Mouse (Mus musculus) left cerebral cortex, postnatal 36 days (tissue): ENCODE results near the gene Ehd1. TPM values are rescaled to one million over a fixed set of nuclear protein-coding genes. Genes with fewer than 3 reads are reported as not detected.

Experiments
- DNase-seq, 2 experiments: peaks; one replicate each; pipeline ENCODE4 v3.0.0; 2021 to 2022; ENCODE audit warnings: low spot score in 2 of 2, mixed read lengths in 1 of 2
- intact Hi-C: fragments of 180-260 bp; cut with DNase I; formaldehyde crosslinking; loops from one replicate; pipeline ENCODE4 v1.15.1; 2025
- total RNA-seq, 2 experiments: library from RNA; stranded (reverse); gene quantifications; 2 replicates each; pipeline ENCODE4 v1.2.3; 2021

The Ehd1 gene
- total RNA-seq, 2 experiments from 2014 or later: 38.2 to 42.2 TPM

DNA sequence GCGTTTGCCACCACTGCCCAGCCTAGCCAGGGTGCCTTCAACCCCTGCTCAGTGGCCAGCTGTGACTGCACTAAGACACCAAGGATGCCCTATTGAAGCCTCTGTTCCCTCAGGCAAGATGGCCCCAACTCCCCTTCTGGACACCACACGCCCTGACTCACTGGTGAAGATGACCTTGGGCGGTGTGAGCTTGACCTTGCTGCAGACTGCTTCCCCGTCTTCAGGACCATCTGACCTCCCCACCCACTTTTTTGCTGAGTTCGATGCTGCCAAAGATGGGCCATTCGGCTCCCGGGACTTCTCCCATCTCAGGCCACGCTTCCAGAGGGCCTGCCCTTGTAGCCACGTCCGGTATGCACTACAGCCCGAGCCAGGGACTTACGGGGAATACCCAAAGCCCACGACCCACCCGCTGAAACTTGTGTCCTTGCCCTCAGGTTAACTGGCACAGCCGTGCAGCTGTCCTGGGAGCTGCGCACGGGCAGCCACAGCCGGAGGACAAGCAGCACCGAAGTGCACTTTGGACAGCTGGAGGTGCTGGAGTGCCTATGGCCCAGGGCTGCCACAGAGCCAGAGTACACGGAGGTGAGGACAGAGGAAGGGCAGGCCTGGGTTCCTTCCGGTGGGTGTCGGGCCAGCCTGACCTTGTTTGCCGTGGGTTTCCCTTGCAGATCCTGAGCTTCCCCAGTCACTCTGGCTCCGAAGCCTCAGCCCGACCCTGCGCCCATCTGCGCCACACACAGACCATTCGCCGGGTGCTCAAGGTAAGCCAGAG is 28.8 kb upstream of the Ehd1 start:
- no peak for DNase-seq
- intact Hi-C loops: loop anchor here (10.0 kb wide), 1 partner anchor 697 kb away; the partner anchor contains the start of genes Bad and Gpr137

DNA sequence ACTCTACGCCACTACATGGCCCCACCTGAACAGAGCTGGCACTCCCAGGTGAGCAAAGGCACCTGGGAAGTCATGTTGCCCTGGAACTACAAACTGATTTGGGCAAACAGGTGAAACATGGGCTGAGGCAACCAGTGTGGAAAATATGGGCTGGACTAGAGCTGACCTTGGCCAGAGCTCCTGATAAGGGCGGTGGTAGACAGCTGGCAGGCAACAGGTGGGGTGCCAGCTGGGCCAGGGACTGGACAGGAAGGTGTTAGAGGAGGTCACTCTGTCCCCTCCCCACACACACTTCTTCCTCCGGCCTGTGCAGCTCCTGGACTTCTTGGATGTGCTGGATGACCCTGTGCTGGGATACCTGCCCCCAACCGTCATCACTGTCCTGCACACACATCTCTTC is 23.5 kb upstream of the Ehd1 start:
- intact Hi-C loops: no loop called here
- DNase-seq: no peak

DNA sequence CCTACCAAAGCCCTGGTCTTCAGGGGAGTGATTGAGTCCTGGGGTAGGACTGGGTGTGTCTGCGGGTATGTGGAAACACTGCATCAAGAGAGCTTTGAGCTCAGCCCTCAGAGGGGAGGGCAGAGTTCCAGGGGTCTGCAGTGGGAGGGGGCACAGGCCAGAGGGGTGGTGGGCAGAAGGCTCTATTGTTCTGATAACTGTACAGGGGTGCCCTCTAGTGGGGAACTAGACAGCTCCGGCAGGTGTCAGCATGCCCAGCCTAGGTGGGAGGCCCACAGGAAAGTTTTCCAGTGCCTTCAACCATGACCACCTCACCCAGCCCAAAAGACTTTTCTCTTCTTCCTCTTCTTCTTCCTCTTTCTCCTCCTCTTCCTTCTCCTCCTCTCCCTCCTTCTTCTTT is 16.1 kb upstream of the Ehd1 start:
- intact Hi-C loops: no loop called here
- DNase-seq: no peak

DNA sequence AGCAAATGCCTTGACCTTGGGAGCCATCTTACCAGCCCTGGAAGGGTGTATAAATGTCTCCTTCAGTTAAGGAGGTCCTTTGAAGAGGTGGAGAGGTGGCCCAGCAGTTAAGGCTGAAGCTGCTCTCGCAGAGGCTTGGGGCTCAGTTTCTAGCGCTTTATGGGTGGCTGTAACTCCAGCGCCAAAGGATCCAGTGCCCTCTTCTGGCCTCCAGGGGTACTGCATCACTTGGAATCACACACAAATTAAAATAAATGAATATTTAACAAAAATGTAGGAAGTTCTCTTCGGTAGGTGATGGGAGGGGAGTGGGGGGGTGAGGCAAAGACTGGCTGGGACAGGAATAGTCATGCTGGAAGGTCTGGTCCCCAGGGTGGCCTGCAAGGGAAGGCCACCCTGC is 15.6 kb upstream of the Ehd1 start:
- no peak for DNase-seq
- intact Hi-C loops: no loop called here

DNA sequence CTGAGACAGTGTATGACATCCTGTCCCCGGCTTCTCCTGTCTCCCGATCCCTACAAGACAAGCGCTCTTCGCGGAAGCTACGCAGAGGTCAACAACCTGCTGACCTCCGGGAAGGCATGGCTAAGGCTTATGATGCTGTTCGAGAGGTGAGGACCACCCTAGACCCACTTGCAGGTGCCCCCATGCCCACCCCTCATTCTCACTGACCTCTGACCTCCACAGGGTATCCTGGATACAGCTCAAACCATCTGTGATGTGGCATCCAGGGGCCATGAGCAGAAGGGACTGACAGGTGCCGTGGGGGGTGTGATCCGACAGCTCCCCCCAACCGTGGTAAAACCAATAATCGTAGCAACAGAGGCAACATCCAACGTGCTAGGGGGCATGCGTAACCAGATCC is 15.1 kb upstream of the Ehd1 start:
- intact Hi-C loops: no loop called here
- DNase-seq: no peak

DNA sequence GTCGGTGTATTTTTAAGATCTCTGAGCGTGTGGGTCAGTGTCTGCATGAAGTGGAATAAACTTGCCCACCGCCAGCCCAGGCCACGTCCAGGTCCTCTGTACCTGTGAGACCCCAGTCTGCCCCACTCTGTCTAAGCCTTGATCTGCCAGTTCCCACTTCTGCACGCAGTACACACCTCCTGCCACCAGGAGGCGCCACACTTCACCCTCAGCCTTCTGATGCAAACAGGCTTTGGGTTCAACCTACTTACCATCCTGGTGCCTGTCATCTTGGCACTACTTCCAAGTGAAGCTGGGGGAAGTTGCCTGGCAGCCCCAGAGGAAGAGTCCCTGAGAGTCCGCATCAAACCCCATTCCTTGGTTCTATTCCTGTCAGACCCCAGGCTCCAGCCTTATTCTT is 14.3 kb upstream of the Ehd1 start:
- intact Hi-C loops: no loop called here

DNA sequence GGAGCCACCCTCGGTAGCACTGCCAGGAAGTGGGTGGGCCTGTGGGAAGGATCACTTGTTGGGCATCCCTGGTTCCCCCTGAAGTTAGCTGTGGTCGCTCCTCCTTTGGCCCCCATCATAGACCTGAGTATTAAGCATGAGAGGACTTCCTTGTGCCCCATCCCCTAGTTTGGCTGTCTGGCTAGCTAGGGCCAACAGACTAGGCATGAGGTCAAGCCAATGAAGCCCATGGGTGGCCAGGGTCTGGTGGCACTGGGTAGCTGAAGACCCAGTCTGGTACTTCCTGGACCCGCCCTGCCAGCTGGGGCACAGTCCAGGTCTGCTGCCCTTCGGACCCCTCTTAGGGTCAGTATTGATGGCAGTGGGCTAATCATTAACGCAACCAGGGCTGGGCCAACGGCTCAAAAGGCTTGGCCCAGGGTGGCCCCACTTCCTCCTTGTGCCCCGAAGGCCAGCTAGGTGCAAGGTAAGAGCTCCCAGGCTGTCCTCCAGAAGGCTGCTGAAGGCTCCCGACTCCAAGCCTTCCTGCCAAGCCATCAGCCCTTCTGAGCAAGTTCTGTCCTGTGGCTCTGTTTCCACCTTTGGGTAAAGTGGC is 13.6 kb upstream of the Ehd1 start:
- intact Hi-C loops: no loop called here
- DNase-seq: no peak

More for the DNA sequence above, 14.3 kb upstream of the Ehd1 start:
- peak in 1 of 2 experiments; percentile 45 for DNase-seq

DNA sequence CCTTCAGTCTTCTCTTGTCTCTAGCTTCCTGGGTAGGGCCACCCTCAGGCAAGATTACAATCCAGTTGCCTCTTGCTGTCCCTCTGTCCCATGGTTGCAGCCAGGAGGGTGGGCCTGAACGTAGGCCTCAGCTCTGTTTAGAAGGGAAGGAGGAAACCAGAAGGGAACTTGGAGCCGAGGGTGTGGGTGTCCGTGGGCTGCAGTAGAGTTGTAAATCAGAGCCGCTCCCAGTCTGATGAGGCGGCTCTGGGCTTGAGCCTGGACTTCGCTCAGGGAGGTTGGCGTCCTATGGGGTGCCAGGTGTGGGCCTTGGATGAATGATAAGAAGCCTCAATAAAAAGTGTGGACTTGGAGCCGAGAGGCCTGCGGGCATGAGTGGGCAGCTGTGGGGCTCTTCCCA is 12.3 kb upstream of the Ehd1 start:
- intact Hi-C loops: loop anchor here (2.0 kb wide), 1 partner anchor 67 kb away; no protein-coding TSS in a partner anchor
- DNase-seq: peak; percentile 36 to 52

DNA sequence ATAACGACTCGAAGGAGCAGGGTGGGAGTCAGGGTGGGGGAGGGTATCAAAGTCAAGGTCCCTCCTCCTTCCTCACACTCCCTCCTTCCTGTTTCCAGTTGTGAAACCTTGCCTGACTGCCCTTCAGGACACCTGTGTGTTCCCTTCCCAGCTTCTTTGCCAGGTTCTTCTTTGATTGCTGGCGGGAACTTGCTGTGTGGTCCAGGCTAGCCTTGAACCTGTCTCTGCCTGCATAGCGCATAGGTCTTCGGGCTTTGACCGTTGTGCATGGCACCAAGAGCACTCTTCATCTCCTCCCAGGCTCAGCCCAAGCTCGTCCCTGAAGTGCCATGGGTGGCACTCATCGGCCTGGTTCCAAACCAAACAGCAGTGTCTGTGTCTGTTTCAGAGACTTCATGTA is 11.6 kb upstream of the Ehd1 start:
- DNase-seq: no peak
- intact Hi-C loops: loop anchor here (2.0 kb wide), 1 partner anchor 66 kb away; no protein-coding TSS in a partner anchor

DNA sequence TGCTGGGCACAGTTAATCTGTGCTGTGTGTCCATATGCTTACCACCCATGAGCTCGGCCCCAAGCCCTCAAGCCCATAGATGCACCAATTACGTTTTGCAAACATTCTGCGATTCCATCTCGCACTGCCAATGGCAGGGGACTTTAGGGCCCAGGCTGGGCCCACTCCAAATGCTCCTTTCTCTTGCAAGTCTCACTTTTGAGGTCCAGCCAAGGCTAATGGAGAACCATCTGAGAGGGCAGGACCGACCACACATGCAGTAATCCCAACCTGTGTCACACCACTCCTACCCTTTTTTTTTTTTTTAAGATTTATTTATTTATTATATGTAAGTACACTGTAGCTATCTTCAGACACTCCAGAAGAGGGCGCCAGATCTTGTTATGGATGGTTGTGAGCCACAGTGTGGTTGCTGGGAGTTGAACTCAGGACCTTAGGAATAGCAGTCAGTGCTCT is 10.8 kb upstream of the Ehd1 start:
- DNase-seq: no peak
- intact Hi-C loops: loop anchor here (2.0 kb wide), 1 partner anchor 65 kb away; no protein-coding TSS in a partner anchor

DNA sequence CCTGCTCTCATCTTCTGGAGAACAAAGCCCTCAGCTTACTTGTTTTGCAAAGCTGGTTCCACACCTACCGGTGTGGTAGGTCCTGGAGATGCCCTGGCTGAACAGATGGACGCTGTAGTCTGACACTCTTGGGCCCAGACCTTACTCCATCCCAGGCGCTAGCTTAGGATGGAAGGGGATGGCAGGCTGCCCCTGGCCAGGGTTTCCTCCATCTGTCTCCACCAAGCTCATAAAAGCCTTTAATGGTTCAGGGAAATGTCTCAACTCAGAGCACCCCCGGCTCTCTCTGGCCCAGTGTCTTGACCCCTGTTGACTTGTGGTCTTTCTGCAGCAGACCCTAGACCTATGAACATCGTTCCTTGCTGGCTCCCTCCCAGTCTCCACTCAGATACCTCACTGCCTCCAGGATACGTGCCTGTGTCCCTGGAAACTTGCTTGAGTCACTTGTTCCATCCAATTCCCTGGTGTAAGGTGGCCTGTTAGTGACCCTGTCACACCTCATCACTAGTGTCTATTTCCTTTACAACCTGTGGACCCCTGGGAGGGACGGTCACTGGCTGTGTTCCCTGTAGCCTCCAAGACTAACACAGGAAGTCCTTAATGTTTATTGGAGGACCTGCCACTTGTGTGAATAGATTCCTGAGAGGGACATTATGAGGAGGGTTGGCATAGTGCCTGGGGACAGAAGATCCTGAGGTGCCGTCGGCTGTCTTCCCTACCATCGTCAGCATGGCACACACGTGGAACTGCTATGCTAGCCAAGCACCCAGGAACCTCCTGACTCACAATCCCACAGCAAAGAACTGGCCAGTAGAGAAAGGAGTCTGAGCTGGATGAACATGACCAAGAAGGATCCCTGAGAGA is 9.0 kb upstream of the Ehd1 start:
- intact Hi-C loops: loop anchor here (1.0 kb wide), 1 partner anchor 38 kb away; no protein-coding TSS in a partner anchor
- no peak for DNase-seq

DNA sequence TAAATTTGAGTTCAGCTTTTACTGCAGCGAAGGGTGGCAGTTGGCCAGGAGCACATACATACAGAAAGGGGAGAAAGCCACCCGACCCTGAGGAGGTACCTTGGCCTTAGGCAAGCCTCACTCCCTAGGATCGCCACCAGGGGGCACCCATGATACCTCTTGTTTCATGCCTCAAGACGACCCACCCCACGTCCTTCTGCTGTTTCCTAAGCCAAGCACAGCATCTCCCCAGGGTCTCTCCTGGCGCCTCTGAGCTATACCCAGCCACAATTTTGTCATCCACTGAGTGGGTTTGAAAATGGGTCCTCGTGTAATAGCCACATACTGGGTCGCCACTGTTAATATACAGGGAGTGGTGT is 8.4 kb upstream of the Ehd1 start:
- DNase-seq: peak; percentile 74 to 77
- intact Hi-C loops: loop anchor here (1.0 kb wide), 1 partner anchor 37 kb away; no protein-coding TSS in a partner anchor

DNA sequence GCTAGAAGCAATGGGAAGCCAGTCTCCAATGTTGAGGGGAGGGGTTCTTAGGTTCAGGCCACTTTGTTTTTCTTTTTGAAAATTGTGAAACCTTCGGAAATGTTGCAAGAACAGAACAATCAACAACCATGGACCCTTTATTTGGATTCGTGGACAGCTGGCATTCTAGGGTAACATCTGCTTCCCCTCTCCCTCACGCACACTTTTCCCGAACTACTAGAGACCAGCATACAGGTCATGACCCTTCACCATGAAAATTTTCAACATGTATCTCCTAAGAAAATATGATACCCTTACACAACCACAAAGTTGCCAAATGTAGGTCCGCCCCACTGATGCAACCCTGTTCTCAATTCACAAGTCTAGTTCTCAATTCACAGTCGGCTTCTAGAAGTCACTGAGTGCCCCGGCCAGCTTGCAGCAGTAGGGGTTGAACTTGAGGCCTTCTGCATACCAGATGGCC is 7.8 kb upstream of the Ehd1 start:
- intact Hi-C loops: loop anchor here (1.0 kb wide), 1 partner anchor 37 kb away; no protein-coding TSS in a partner anchor
- no peak for DNase-seq

DNA sequence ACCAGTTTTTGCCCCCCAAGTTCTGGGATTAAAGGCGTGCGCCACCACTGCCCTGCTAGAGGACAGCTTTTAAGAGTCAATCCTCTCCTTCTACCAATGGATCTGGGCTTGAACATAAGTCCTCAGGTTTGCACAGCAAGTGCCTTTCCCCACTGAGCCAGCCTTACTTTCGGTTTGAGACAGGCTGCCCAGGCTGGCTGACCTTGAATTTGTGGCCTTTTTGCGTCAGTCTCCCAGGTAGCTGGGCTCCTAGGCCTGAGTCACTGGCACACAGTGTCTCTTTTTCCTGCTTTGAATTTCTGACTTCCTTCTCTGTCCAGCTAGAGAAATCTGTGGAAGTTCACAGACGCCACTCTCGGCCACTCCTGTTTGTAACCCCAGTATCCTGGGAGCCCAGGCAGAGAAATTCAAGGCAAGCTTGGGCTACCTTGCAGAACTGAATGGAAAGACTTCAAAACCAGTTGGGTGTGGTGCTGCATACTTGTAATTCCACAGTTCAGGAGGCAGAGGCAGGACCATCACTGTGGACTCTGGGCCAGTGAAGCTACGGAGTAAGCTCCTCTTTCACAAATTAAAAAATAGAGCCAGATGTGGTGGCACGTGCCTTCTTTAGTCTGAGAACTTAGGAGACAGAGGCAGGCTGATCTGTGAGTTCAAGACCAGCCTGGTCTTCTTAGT is 6.6 kb upstream of the Ehd1 start:
- intact Hi-C loops: no loop called here
- DNase-seq: no peak

DNA sequence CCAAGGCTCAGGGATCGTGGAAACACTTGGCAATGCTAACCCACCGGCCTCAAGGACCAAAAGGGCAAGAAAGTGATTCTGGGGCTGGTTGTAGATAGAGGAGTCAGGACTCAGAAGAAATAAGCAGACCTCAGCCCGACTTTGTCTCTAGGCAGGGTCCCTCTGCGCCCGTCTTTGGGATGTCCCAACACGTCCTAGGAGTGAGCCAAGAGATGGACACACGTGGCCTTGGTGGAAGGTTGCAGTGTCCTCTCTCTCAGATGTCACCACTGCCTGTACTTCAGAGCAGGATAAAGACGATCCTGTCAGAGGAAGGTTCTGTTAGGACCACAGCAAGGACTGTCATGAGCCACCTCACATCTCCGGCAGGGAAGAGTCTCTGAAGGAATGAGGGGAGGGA is 5.9 kb upstream of the Ehd1 start:
- no peak for DNase-seq
- intact Hi-C loops: no loop called here

DNA sequence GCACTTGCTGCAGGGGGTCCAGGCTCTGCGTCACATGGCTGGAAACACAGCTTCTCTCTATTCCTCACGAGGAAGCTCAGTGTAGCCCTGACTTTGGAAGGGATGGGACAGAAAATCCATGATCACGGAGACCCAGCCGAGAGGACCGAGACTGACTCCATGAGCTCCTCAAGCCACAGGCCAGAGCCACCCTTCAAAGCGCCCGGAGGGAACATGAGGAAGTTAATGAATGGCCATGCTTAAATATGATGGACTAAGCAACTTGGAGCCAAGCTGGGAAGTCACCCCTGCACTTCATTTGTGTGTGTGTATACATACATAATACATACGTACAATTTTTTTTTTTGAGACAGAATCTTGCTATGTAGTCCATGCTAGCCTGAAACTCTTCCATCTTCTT is 5.3 kb upstream of the Ehd1 start:
- intact Hi-C loops: no loop called here
- DNase-seq: no peak

DNA sequence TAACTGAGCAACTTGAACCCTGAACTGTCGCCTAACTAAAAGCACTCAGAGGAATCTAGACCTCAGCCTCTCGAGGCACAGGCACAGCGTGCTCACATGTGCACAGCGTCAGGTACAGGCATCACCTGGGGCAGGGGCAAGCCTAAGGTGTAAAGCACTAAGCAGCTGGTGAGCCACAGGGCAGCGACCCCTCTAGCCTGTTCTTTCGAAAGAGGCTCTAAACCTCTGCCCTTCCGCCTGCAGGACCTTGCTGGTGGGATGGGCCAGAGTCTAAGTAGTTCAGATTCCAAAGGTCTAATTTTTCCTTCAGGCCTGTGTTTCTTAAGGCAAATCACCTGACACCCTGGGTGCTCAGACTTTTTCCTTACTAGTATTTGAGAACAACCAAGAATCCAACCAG is 4.5 kb upstream of the Ehd1 start:
- no peak for DNase-seq
- intact Hi-C loops: no loop called here

DNA sequence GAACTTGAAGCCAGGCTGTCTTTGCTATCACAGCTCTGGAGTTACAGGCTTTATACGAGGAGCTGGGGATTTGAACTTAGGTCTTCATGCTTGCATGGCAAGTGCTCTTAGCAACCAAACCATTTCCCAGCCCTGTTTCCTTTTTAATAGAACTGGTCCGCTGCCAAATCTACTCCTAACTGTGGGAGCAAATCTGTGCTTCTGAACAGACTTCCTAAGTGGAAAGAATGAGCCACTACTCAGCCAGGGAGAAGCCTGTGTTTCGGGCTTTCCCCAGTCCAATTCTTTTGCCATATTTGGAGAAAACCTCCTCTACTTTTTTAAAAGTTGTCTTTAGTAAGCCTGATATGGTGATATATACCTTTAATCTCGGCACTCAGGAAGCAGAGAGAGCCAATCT is 3.8 kb upstream of the Ehd1 start:
- no peak for DNase-seq
- intact Hi-C loops: no loop called here

DNA sequence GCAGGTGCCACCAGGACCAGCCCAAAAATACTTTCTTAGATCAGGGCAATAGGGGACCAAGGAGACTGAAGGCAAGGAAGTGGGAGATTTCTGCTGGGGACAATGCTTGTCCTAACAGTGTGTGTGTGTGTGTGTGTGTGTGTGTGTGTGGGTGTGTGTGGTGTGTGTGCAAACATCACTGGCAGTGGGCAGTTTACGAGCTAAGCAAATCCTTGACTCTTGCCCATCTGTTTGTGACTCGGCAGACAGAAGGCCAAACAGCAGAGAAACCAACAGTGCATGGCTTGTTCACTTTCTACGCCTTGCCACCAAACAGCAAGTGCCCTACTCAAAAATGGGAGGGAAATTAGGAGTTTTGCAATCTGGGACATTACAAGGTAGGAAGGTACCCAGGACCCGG is 2.9 kb upstream of the Ehd1 start:
- DNase-seq: no peak
- intact Hi-C loops: no loop called here
